Mouse (Mus musculus): ENCODE measurements around the gene Gm7929. TPM values are rescaled to one million over a fixed set of nuclear protein-coding genes. Genes with fewer than 3 reads are reported as not detected.

Gene Gm7929
- polyA plus RNA-seq (2012; rRNA removed), result not detected in 2 replicates

DNA sequence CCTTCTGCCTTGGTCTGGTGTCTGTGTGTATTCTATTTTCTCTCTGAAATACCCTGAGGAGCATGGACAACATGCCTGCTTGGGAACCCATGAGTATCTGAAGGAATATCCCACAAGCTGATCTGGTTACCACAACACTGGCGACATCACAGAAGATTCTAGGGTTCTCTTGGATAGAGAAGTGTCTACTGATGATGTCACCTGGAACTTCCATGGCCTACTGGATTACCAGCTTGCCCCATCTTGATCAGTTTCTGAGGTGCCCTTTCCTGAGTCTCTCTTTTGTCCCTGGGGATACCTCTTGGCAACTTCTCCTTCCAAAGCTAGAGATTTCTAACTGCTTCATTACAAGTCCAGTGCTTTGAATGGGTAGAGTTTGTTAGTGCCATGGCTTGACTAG, at the start of gene Gm7929:
Gene Gm7929, minus strand, starts transcription at position 101 of the 400 bp plus-strand sequence.

DNA sequence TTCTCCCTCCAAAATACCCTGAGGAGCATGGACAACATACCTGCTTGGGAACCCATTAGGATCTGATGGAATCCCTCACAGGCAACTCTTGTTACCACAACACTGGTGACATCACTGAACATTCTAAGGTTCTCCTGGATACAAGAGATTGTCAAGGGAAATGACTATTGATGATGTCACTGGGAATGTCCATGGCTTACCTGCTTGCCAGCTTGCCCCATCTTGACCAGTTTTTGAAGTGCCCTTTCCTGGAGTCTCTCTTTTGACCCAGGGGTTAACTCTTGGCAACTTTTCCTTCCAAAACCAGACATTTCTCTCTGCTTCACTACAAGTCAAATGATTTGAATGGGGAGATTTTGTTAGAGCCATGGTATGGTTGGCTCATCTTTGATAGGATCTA, 21.9 kb upstream of the Gm7929 start, which contains the start of gene Gm47189:
Gene Gm47189, minus strand, starts transcription at position 101 of the 400 bp plus-strand sequence.

DNA sequence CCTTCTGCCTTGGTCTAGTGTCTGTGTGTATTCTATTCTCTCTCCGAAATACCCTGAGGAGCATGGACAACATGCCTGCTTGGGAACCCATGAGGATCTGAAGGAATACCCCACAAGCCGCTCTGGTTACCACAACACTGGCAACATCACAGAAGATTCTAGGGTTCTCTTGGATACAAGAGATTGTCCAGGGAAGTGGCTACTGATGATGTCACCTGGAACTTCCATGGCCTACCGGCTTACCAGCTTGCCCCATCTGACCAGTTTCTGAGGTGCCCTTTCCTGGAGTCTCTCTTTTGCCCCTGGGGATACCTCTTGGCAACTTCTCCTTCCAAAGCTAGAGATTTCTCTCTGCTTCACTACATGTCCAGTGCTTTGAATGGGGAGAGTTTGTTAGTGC, 48.6 kb downstream of the Gm7929 start, which contains the start of gene Gm8068:
Gene Gm8068, minus strand, starts transcription at position 101 of the 400 bp plus-strand sequence.

Other genes with a start within 250 kb of the Gm7929 start
- gene Gm7970, start 195.0 kb downstream of the Gm7929 start, polyA plus RNA-seq (2012; rRNA removed), result not detected in 2 replicates
- not detected in 2 replicates for gene 1700049E17Rik2, start 177.4 kb downstream of the Gm7929 start, polyA plus RNA-seq (2012; rRNA removed)
- not detected in 2 replicates for gene Gm3072, start 126.0 kb downstream of the Gm7929 start, polyA plus RNA-seq (2012; rRNA removed)
- not detected in 2 replicates for gene Gm3676, start 104.1 kb downstream of the Gm7929 start, polyA plus RNA-seq (2012; rRNA removed)
- not detected in 2 replicates for gene Gm8068, start 48.7 kb downstream of the Gm7929 start, polyA plus RNA-seq (2012; rRNA removed)
- gene Gm47189, start 21.8 kb upstream of the Gm7929 start, polyA plus RNA-seq (2012; rRNA removed), result not detected in 2 replicates
- not detected in 2 replicates for gene Gm7980, start 156.7 kb upstream of the Gm7929 start, polyA plus RNA-seq (2012; rRNA removed)
- gene 1700049E17Rik1, start 174.3 kb upstream of the Gm7929 start, polyA plus RNA-seq (2012; rRNA removed), result not detected in 2 replicates
- gene 1700024B05Rik, start 193.4 kb upstream of the Gm7929 start, polyA plus RNA-seq (2012; rRNA removed), result not detected in 2 replicates
- gene Gm6401, start 217.3 kb upstream of the Gm7929 start, polyA plus RNA-seq (2012; rRNA removed), result not detected in 2 replicates
- not detected in 2 replicates for gene Gm3543, start 232.7 kb upstream of the Gm7929 start, polyA plus RNA-seq (2012; rRNA removed)